Mouse (Mus musculus): ENCODE measurements around the gene Sept9.

Gene Sept9

DNA sequence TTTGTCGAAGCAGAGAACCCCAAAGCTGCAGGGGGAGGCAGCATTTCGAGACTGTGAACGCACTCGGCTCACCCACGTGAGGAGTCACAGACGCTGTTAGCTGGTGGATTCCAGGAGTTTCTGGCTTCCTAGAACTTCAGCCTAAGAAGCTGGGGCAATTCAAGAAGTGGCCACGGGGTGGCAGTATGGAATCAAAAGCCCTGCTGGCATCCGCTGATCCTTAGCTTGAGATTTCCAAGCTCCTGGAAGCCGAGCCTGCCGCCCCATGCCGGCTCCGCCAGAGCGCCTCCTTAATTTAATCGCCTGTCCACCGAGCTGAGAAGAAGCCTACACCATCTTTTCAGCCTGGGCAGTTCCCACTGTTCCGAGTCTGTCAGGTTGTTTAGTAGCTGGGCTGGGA, 185.4 kb downstream of the Sept9 start:
- DNase-seq, result peak; percentile 90 to 95

- no peak for DNase-seq
These were observed 186.1 kb downstream of the Sept9 start for GRCm38 (mm10) chr11:117385331-117386103.

DNA sequence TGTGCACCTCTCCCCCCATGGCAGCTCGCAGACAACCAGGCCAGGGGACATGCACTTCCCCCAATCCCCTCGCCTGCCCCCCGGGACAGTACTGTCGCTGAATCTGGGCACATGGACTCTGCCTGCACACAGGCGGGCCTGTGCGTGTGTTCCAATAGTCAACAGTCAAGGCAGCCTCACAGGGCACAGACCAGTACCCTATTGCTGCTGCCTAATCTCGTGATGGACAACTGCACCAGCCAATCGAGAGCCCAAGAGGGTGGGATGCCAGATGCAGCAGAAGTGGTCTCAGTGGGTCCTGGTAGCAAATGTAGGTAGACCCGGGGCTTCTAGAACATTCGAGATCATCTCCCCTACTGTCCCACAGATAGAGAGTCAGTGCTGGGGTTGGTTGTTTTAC, 187.8 kb downstream of the Sept9 start:
- DNase-seq, result no peak

DNA sequence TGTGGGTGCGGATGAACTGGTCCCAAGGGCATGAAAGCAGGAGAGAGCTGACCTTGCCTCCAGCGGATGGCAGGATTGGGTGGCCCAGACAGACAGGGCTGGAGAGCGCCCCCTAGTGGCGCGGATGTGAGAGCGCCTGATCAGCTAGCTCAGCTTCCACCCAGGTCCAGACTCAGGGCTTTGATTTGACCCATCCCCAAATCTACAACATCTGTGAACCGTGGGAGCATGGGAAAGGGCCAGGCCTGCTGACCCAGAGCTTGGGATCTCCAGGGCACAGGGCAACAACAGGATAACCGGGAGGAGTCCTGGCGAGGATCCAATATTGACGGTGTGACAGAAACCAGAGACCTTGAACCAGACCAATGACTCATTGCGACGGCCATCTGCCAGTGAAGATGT, 190.5 kb downstream of the Sept9 start:
- DNase-seq, result peak; percentile 65 to 77

- DNase-seq, result no peak
These were observed 191.5 kb downstream of the Sept9 start for GRCm38 (mm10) chr11:117390774-117391534.

DNA sequence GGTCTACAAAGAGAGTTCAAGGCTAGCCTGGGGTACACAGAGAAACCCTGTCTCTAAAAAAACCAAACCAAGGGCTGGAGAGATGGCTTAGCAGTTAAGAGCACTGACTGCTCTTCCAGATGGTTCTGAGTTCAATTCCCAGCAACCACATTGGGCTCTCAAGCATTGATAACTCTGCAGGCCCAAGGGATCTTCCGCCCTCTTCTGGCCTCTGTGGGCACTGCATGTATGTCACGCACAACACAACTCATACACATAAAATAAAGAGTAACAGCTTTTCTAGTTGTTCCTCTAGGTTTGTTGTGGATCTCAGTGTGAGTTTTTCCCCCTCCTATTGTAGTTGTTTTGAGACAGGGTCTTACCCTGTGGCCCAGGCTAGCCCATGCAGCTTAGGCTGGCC, 192.8 kb downstream of the Sept9 start:
- DNase-seq, result peak in 1 of 2 experiments; percentile 62

DNA sequence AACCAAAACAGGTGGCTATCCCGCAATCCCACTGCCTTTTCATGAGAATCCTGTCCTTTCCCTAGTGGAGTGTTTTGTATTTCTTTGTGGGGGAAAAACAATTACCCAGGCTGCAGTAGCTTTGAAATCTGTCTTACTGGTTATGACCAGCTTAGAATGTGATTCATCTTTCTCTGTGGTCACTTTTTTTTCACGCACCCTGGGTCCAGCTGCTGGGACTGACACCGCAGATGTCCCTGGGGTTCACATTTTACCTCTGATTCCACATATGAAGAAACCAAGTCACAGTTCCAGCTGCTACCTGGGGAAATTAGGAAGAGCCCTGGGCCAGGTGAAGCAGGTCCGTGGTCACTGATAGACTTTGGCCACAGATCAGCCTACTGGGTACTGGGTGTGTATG, 194.3 kb downstream of the Sept9 start:
- DNase-seq, result no peak

GRCm38 (mm10) chr11:117394230-117395137, 195.0 kb downstream of the Sept9 start:
- peak; percentile 41 to 54 for DNase-seq

DNA sequence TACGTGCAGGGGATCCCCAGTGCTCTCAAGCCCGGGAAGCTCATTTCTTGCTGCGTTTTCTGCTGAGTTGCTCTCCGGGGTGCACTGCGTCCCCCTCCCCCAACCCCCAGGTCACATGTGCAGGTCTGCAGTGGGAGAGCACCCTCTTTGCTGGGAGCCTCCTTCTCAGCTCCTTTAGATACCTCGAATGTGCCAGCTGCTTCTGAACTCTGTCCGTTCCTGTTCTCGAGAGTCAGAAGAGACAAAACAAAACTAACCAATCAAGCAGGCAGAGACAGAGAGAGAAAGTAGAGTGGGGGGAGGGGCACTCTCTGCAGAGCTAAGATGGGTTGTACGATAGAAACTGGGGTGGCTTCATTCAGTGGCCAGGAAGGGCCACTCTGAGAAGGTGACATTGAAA, 195.8 kb downstream of the Sept9 start:
- DNase-seq, result no peak

DNA sequence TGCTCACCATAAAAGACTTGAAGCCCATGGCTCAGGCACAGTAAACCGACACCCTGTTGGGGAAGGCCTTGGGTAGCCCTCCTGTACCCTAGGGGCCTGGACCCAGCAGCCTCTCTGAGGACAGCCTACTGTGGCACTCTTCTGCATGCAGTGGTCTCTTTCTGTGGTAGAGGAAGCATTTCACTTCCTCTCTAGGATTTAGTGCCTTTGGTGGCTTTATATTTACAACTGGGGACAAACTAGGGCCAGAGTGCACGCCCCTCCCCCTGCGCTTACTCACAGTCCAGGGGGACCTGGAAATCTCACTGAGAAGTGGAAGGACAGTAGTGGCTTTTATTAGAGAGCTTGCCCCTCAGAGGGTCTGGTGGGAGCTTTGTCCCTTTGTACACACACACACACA, 197.5 kb downstream of the Sept9 start:
- peak in 1 of 2 experiments; percentile 36 for DNase-seq

GRCm38 (mm10) chr11:117397755-117398154, 198.3 kb downstream of the Sept9 start:
- DNase-seq, result peak; percentile 47 to 52

GRCm38 (mm10) chr11:117398191-117398590, 198.7 kb downstream of the Sept9 start:
- no peak for DNase-seq

DNA sequence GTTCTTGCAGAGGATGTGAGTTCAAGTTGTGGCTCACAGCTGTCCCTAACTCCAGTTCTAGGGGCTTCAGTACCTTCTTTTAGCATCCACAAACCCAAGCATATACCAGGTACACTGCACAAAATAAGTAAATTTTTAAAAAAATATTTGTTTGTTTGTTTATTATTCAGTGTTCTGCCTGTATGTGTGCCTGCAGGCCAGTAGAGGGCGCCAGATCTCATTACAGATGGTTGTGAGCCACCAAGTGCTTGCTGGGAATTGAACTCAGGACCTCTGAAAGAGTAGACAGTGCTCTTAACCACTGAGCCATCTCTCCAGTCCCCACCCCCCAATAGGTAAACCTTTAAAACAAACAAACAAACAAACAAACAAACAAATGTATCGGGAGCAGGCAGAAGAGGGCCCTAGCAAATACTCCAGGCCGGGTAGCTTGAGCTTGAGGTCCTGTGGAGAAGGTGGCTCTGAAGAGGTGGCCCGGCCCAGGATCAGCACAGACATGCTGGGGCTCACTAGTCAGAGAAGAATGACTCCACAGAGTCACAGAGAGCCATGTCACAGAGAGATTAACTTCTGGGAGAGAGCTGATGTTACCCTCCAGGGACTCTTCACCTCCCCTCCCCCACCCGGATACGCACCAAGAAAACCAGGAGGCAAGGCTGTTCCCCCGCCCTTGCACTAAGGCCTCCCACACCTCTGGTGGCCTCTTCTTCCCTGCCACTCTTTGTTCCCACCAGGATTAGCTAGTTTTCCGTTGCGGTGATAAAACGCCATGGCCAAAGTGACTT, 202.3 kb downstream of the Sept9 start:
- no peak for DNase-seq

- no peak for DNase-seq
These were observed 203.1 kb downstream of the Sept9 start for GRCm38 (mm10) chr11:117402550-117402949.

DNA sequence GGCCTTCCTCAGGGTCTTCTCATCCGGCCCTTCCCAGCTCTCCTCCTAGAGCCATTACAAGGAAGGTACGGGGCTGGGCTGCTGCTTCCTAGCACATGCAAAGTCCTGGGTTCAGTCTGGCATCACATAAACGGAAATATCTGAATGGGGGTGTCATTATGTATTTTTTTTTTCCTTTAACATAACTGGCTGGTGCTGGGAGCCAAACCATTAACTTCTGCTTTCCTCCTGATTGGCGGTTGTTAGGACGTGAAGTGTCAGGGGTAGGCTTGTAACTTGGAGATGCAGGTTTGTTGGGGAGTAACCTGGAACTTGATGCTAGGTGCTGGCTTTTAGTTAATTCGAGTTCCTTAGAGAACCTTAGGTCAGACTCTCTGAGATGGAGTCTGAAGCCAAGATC, 203.6 kb downstream of the Sept9 start:
- no peak for DNase-seq

DNA sequence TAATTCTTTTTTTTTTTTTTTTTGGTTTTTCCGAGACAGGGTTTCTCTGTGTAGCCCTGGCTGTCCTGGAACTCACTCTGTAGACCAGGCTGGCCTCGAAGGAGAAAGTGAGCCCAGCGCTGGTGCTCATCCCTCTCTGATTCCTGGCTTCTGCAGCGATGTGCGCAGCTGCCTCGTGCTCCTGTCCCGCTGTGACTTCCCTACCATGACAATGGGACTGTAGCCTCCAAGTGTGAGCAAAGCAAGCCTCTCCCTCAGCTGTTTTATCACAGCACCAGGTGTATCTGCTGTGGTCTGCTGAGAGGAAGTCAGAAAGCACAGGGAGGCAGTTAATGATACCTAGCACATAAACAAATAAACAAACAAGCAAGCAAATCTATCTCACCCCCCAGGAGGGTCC, 204.3 kb downstream of the Sept9 start:
- DNase-seq, result no peak

DNA sequence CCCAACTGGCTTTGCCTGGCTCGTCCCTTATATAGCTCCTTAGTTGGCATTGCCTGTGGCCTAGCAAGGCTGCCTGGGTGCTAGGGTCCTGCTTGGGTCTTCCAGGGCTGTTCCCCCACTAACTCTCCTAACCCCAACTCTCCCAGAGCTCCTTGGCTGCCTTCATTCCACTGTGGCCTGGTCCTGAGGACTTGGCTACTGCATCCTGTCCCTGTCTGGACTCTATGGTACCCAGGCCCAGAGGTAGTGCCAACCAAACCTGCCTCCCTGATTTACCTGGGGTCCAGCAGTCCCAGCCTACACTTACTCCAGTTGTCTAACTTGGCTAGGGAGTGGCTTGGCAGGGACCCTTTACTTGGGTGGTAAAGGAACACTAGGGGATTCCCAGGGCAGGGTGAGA, 207.2 kb downstream of the Sept9 start:
- DNase-seq, result no peak

DNA sequence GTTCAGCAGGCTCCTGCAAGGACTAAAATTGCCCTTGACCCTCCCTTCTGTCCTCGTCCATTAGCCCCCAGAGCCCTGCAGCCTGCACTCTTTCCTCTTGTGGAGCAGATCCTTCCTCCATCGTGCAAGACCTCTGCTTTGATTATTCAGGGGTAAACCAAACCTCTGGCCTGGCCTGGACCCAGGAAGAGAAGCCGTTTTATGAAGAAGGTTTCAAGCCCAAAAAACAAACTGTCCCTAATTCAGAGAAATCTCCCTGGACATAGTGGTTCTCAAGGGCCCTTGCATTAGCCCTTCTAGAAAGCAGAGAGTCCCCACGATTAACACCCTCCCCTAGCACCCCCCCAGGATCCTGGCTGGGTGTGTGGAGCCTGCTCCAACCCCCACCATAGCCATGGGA, 207.7 kb downstream of the Sept9 start:
- DNase-seq, result no peak

GRCm38 (mm10) chr11:117407651-117408441, 208.4 kb downstream of the Sept9 start:
- peak; percentile 52 to 56 for DNase-seq

GRCm38 (mm10) chr11:117408442-117409031, 209.1 kb downstream of the Sept9 start:
- peak in 1 of 2 experiments; percentile 56 for DNase-seq

DNA sequence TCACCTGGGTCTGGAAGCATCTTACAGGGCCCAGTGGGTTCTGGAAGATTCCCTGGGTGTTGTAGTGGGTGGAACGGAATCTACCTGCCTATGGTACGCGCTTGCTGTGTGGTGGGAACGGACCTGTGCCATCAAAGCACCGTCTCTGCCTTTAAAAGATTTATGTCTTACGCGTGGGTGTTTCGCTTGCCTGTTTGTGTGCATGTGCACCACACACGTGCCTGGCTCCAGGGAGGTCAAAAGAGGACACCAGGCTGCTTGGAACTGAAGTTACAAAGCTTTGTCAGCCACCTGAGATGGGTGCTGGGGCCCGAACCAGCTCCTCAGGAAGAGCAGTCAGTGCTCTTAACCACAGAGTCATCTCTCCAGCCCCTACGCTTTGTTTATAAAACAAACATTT, 209.9 kb downstream of the Sept9 start:
- peak in 1 of 2 experiments; percentile 30 for DNase-seq

All from kidney, postnatal 36 days (tissue).